Mouse (Mus musculus): ENCODE measurements at regions not wholly inside any gene's neighbourhood (a gene's known extent, or its start where the extent isn't known, plus 50 kb on each side); places are given as distances from the start of the nearest gene placed in this dataset.
"Not testable (repeated sequence)": the region's sequence is repeated elsewhere in the genome, so short reads cannot be mapped to it uniquely, and the experiment has no call there.

GRCm38 (mm10) chr15:90396961-90397360, 172.8 kb downstream of the Alg10b start:
- no peak for DNase-seq (ENCODE audit: extremely low spot score, low read depth, low spot score)

- no peak for DNase-seq (ENCODE audit: extremely low spot score, low read depth, low spot score)
These were observed 173.7 kb downstream of the Alg10b start for GRCm38 (mm10) chr15:90397691-90398377.

- DNase-seq (ENCODE audit: extremely low spot score, low read depth, low spot score): peak; percentile 28
These were observed 176.5 kb downstream of the Alg10b start for GRCm38 (mm10) chr15:90400326-90401280.

GRCm38 (mm10) chr15:90420776-90421175, 196.7 kb downstream of the Alg10b start:
- DNase-seq (ENCODE audit: extremely low spot score, low read depth, low spot score): no peak

- DNase-seq (ENCODE audit: extremely low spot score, low read depth, low spot score): no peak
These were observed 198.1 kb downstream of the Alg10b start for GRCm38 (mm10) chr15:90422122-90422614.

GRCm38 (mm10) chr15:90431048-90431447, 206.9 kb downstream of the Alg10b start:
- not testable (repeated sequence) for DNase-seq (ENCODE audit: extremely low spot score, low read depth, low spot score)

- DNase-seq (ENCODE audit: extremely low spot score, low read depth, low spot score): no peak
These were observed 208.0 kb downstream of the Alg10b start for GRCm38 (mm10) chr15:90432154-90432553.

GRCm38 (mm10) chr15:90435286-90435685, 211.2 kb downstream of the Alg10b start:
- DNase-seq (ENCODE audit: extremely low spot score, low read depth, low spot score): no peak

All from hindlimb bud, embryonic 11.5 days (tissue).